Mouse (Mus musculus) hindbrain, embryonic 16.5 days (tissue): ENCODE results near the gene Slco4c1. TPM values are rescaled to one million over a fixed set of nuclear protein-coding genes. Genes with fewer than 3 reads are reported as not detected.

Source experiments
- ATAC-seq: fragments of 200-750 bp; cut with Nextera tagmentation; 2 replicates; pipeline ENCODE4 v1.8.0; 2017; ENCODE audit warnings: moderate TSS enrichment, moderate library complexity
- H3K27ac ChIP-seq: fragments of 300-500 bp; sonication (generic); 2 replicates; pipeline ENCODE4 v1.5.1; 2014; ENCODE audit warnings: low read depth, mild to moderate bottlenecking, control low read depth, low read length, moderate library complexity
- H3K27me3 ChIP-seq: fragments of 300-500 bp; sonication (generic); replicated peaks from 2 replicates; pipeline ENCODE4 v1.6.1; 2014; ENCODE audit warnings: low read length; ENCODE audit not compliant: control insufficient read depth, insufficient read depth
- H3K36me3 ChIP-seq: fragments of 300-500 bp; sonication (generic); 2 replicates; pipeline ENCODE4 v1.6.1; 2014; ENCODE audit warnings: mild to moderate bottlenecking, low read length, moderate library complexity, mixed read lengths; ENCODE audit not compliant: control insufficient read depth, insufficient read depth
- H3K4me1 ChIP-seq: fragments of 300-500 bp; sonication (generic); 2 replicates; pipeline ENCODE4 v1.6.1; 2014; ENCODE audit warnings: low read depth, low read length; ENCODE audit not compliant: control insufficient read depth, insufficient read depth
- H3K4me2 ChIP-seq: fragments of 300-500 bp; sonication (generic); 2 replicates; pipeline ENCODE4 v1.6.1; 2014; ENCODE audit warnings: mild to moderate bottlenecking, low read length, control low read depth, moderate library complexity
- H3K4me3 ChIP-seq: fragments of 300-500 bp; sonication (generic); 2 replicates; pipeline ENCODE4 v1.5.1; 2014; ENCODE audit warnings: mild to moderate bottlenecking, low read length, control low read depth, moderate library complexity
- H3K9ac ChIP-seq: fragments of 300-500 bp; sonication (generic); 2 replicates; pipeline ENCODE4 v1.6.1; 2014; ENCODE audit warnings: low read depth, mild to moderate bottlenecking, control low read depth, low read length, moderate library complexity
- H3K9me3 ChIP-seq: fragments of 300-500 bp; sonication (generic); 2 replicates; pipeline ENCODE4 v1.6.1; 2014; ENCODE audit warnings: mild to moderate bottlenecking, low read length, moderate library complexity; ENCODE audit not compliant: control insufficient read depth
- WGBS: fragments of 180-500 bp; shearing (Covaris S2); extraction: QIAGEN DNeasy Blood & Tissue Kit; methylation state at CpG from one replicate; pipeline ENCODE4 v1.1.7; 2014; 5-methylcytosine and 5-hydroxymethylcytosine counted together
- polyA plus RNA-seq: library from polyadenylated mRNA; unstranded; fragments of >200 nt; fragmentation: Nextera tagmentation; extraction: Ambion mirVana; gene quantifications from 2 replicates; pipeline ENCODE4 v1.2.1, GENCODE M21; 2015

Gene Slco4c1
- 1.2 and 1.7 TPM in 2 replicates for polyA plus RNA-seq

- Histone ChIP-seq H3K36me3 (no peaks in the 10 kb centered on the region), H3K4me2 (peak within 1 kb of the TSS; percentile 62), H3K9me3 (no peaks in the 10 kb centered on the region), H3K27ac (no peak within 1 kb of the TSS), H3K27me3 (no peaks in the 10 kb centered on the region), H3K4me1 (no peaks in the 10 kb centered on the region; the same call in 1 of the 2 replicates), H3K9ac (peak within 1 kb of the TSS; percentile 63), H3K4me3 (peak within 1 kb of the TSS; percentile 49)
- ATAC-seq = peak; percentile 95
- WGBS = 1% methylated on average over 40 of the region's 40 CpGs
Measured at GRCm38 (mm10) chr1:96871528-96872360, at the start of gene Slco4c1. Slco4c1 (minus strand) TSS chr1:96872171.

- Histone ChIP-seq H3K9ac (no peak overlapping the region), H3K4me1 (no peaks in the 10 kb centered on the region), H3K27ac (no peak overlapping the region), H3K4me3 (no peak overlapping the region), H3K9me3 (no peaks in the 10 kb centered on the region), H3K36me3 (no peaks in the 10 kb centered on the region), H3K27me3 (no peaks in the 10 kb centered on the region), H3K4me2 (no peak overlapping the region)
- no peak for ATAC-seq
Measured at GRCm38 (mm10) chr1:96917333-96917732, 45.4 kb upstream of the Slco4c1 start.

GRCm38 (mm10) chr1:96883788-96884187 lies 11.8 kb upstream of the Slco4c1 start:
- Histone ChIP-seq H3K4me1 (no peaks in the 10 kb centered on the region), H3K4me3 (no peak overlapping the region), H3K9ac (no peak overlapping the region), H3K27me3 (no peaks in the 10 kb centered on the region), H3K36me3 (no peaks in the 10 kb centered on the region), H3K4me2 (no peak overlapping the region), H3K9me3 (no peaks in the 10 kb centered on the region), H3K27ac (no peak overlapping the region)
- ATAC-seq = no peak

GRCm38 (mm10) chr1:96878572-96878971 lies 6.6 kb upstream of the Slco4c1 start:
- no peak overlapping the region for H3K4me3 ChIP-seq
- WGBS = 94% methylated on average over 1 of the region's 1 CpGs
- no peaks in the 10 kb centered on the region for H3K27me3 ChIP-seq
- no peaks in the 10 kb centered on the region for H3K9me3 ChIP-seq
- H3K9ac ChIP-seq = no peak overlapping the region
- no peak overlapping the region for H3K4me2 ChIP-seq
- no peaks in the 10 kb centered on the region for H3K4me1 ChIP-seq
- no peak for ATAC-seq
- H3K27ac ChIP-seq = no peak overlapping the region
- no peaks in the 10 kb centered on the region for H3K36me3 ChIP-seq

- Histone ChIP-seq H3K4me2 (no peak overlapping the region), H3K9ac (no peak overlapping the region), H3K27ac (no peak overlapping the region), H3K9me3 (no peaks in the 10 kb centered on the region), H3K4me3 (no peak overlapping the region), H3K4me1 (no peaks in the 10 kb centered on the region; the same call in 1 of the 2 replicates), H3K36me3 (no peaks in the 10 kb centered on the region), H3K27me3 (no peaks in the 10 kb centered on the region)
- 70% methylated on average over 1 of the region's 1 CpGs for WGBS
- ATAC-seq = no peak
Measured at GRCm38 (mm10) chr1:96876076-96876475, 4.1 kb upstream of the Slco4c1 start.

- Histone ChIP-seq H3K36me3 (no peaks in the 10 kb centered on the region), H3K4me2 (no peak overlapping the region), H3K4me3 (no peak overlapping the region), H3K9me3 (no peaks in the 10 kb centered on the region), H3K4me1 (no peaks in the 10 kb centered on the region; the same call in 1 of the 2 replicates), H3K27me3 (no peaks in the 10 kb centered on the region), H3K27ac (no peak overlapping the region), H3K9ac (no peak overlapping the region)
- no peak for ATAC-seq
- 36% methylated on average over 1 of the region's 1 CpGs for WGBS
Measured at GRCm38 (mm10) chr1:96874636-96875035, 2.7 kb upstream of the Slco4c1 start.

GRCm38 (mm10) chr1:96872361-96872693 lies 356 bp upstream of the Slco4c1 start:
- no peaks in the 10 kb centered on the region; the same call in 1 of the 2 replicates for H3K4me1 ChIP-seq
- no peaks in the 10 kb centered on the region for H3K36me3 ChIP-seq
- H3K27ac ChIP-seq = no peak overlapping the region
- no peak for ATAC-seq
- WGBS = 6% methylated on average over 10 of the region's 10 CpGs
- H3K27me3 ChIP-seq = no peaks in the 10 kb centered on the region
- peak overlapping the region; percentile 62 for H3K4me2 ChIP-seq
- H3K9ac ChIP-seq = peak overlapping the region; percentile 63
- H3K4me3 ChIP-seq = peak overlapping the region; percentile 49
- H3K9me3 ChIP-seq = no peaks in the 10 kb centered on the region

GRCm38 (mm10) chr1:96870764-96871307 lies 1.1 kb downstream of the Slco4c1 start:
- Histone ChIP-seq H3K4me2 (peak overlapping the region; percentile 62), H3K9ac (no peak overlapping the region), H3K27ac (no peak overlapping the region), H3K36me3 (no peaks in the 10 kb centered on the region), H3K4me3 (peak overlapping the region; percentile 49), H3K27me3 (no peaks in the 10 kb centered on the region), H3K4me1 (no peaks in the 10 kb centered on the region; the same call in 1 of the 2 replicates), H3K9me3 (no peaks in the 10 kb centered on the region)
- 14% methylated on average over 7 of the region's 7 CpGs for WGBS
- no peak for ATAC-seq

GRCm38 (mm10) chr1:96868722-96869121 lies 3.2 kb downstream of the Slco4c1 start:
- no peaks in the 10 kb centered on the region; the same call in 1 of the 2 replicates for H3K4me1 ChIP-seq
- H3K27me3 ChIP-seq = no peaks in the 10 kb centered on the region
- no peaks in the 10 kb centered on the region for H3K9me3 ChIP-seq
- H3K36me3 ChIP-seq = no peaks in the 10 kb centered on the region
- H3K9ac ChIP-seq = no peak overlapping the region
- no peak for ATAC-seq
- H3K4me3 ChIP-seq = no peak overlapping the region
- no peak overlapping the region for H3K27ac ChIP-seq
- 83% methylated on average over 1 of the region's 1 CpGs for WGBS
- no peak overlapping the region for H3K4me2 ChIP-seq
